Mouse (Mus musculus) midbrain, embryonic 16.5 days (tissue): ENCODE measurements around the gene Gm20388. TPM values are rescaled to one million over a fixed set of nuclear protein-coding genes. Genes with fewer than 3 reads are reported as not detected.

ENCODE experiments used
- ATAC-seq: fragments of 200-750 bp; cut with Nextera tagmentation; 2 replicates; pipeline ENCODE4 v1.8.0; 2017; ENCODE audit warnings: moderate TSS enrichment
- H3K27ac ChIP-seq: fragments of 300-500 bp; sonication (generic); 2 replicates; pipeline ENCODE4 v1.5.1; 2014; ENCODE audit warnings: mild to moderate bottlenecking, low read length, mixed read lengths
- H3K27me3 ChIP-seq: fragments of 300-500 bp; sonication (generic); 2 replicates; pipeline ENCODE4 v1.6.1; 2014; ENCODE audit warnings: low read depth, low read length, mixed read lengths; ENCODE audit not compliant: control insufficient read depth, insufficient read depth
- H3K36me3 ChIP-seq: fragments of 300-500 bp; sonication (generic); 2 replicates; pipeline ENCODE4 v1.6.1; 2014; ENCODE audit warnings: mild to moderate bottlenecking, low read length, moderate library complexity, mixed read lengths; ENCODE audit not compliant: control insufficient read depth, insufficient read depth
- H3K4me1 ChIP-seq: fragments of 300-500 bp; sonication (generic); 2 replicates; pipeline ENCODE4 v1.6.1; 2014; ENCODE audit warnings: mild to moderate bottlenecking, low read length, mixed read lengths; ENCODE audit not compliant: control insufficient read depth, insufficient read depth
- H3K4me2 ChIP-seq: fragments of 300-500 bp; sonication (generic); 2 replicates; pipeline ENCODE4 v1.6.1; 2014; ENCODE audit warnings: mild to moderate bottlenecking, low read length, mixed read lengths
- H3K4me3 ChIP-seq: fragments of 300-500 bp; sonication (generic); 2 replicates; pipeline ENCODE4 v1.5.1; 2014; ENCODE audit warnings: low read depth, mild to moderate bottlenecking, low read length, moderate library complexity, mixed read lengths
- H3K9ac ChIP-seq: fragments of 300-500 bp; sonication (generic); 2 replicates; pipeline ENCODE4 v1.6.1; 2014; ENCODE audit warnings: low read depth, low read length, mixed read lengths
- H3K9me3 ChIP-seq: fragments of 300-500 bp; sonication (generic); replicated peaks from 2 replicates; pipeline ENCODE4 v1.6.1; 2014; ENCODE audit warnings: mild to moderate bottlenecking, low read length, mixed read lengths; ENCODE audit not compliant: control insufficient read depth, poor library complexity, severe bottlenecking
- WGBS: fragments of 180-500 bp; shearing (Covaris S2); extraction: QIAGEN DNeasy Blood & Tissue Kit; methylation state at CpG from one replicate; pipeline ENCODE4 v1.1.7; 2014; 5-methylcytosine and 5-hydroxymethylcytosine counted together
- polyA plus RNA-seq: library from polyadenylated mRNA; unstranded; fragments of >200 nt; fragmentation: Nextera tagmentation; extraction: Ambion mirVana; gene quantifications from 2 replicates; pipeline ENCODE4 v1.2.1, GENCODE M21; 2015

Gm20388 gene
- polyA plus RNA-seq, 1 experiment from 2014 or later = 7.5 TPM

DNA sequence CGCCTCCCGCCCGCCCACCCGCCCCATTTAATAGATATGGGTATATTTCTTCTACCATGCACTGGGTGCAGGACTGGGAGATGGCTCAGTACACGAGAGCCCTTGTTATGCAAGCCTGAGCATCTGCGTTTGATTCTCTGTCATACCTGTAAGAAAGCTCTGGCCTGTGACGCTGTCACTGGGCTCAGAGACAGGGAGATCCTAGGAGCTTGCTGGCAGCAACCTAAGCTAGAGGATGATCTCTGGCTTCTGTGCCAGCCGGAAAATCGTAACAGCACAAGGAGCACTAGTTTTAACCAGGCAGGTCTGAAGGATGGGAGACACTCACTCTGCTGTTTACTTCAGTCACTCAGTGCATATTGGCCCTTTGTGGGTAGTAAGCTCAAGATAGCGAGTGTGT is 33.0 kb downstream of the Gm20388 start:
- no peak overlapping the region for H3K4me3 ChIP-seq
- H3K27me3 ChIP-seq = no peaks in the 10 kb centered on the region
- 93% methylated on average over 10 of the region's 10 CpGs for WGBS
- H3K9me3 ChIP-seq = no peaks in the 10 kb centered on the region
- no peak overlapping the region for H3K9ac ChIP-seq
- no peaks in the 10 kb centered on the region; the same call in 1 of the 2 replicates for H3K4me1 ChIP-seq
- H3K36me3 ChIP-seq = peaks cover 11% of the 10 kb centered on the region
- no peak overlapping the region for H3K4me2 ChIP-seq
- no peak overlapping the region for H3K27ac ChIP-seq
- ATAC-seq = no peak

DNA sequence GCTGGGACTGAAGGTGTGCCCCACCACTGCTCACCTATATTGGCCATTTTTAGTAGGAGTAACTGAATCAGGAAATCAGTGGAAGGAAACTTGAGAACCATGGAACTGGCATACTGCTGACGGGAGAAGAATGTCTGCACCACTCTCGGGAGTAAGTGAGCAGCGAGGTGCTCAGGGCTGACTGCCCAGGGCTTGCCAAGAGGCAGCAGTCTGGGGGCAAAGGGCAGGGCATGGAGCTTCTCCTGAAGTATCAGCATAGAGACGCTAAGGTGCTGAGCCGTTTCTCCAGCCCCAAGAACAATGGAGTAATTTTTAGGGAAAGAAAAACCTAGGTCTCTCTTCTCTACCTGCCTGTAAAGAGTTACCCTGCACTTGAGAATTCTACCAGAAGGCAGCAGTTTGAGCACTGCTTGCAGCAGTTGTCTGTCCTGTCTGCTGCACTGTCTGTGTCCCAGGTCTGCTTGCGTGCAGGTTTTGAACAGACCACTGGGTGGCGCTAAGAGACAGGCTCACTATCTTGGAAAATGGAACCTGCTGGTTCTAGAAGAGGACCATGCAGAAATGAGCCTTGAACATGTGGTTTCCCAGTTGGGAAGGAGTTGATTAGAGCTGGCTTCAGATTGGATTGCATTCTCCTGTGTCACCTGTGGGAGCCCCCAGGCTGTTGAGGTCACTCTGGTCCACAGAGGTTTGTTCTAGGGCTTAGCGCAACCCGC is 33.6 kb downstream of the Gm20388 start:
- peak; percentile 49; the same call in 1 of the 2 replicates for ATAC-seq
- no peak overlapping the region for H3K27ac ChIP-seq
- no peaks in the 10 kb centered on the region; the same call in 1 of the 2 replicates for H3K4me1 ChIP-seq
- H3K9me3 ChIP-seq = no peaks in the 10 kb centered on the region
- peaks cover 11% of the 10 kb centered on the region for H3K36me3 ChIP-seq
- no peak overlapping the region for H3K9ac ChIP-seq
- no peaks in the 10 kb centered on the region for H3K27me3 ChIP-seq
- no peak overlapping the region for H3K4me3 ChIP-seq
- 64% methylated on average over 9 of the region's 9 CpGs for WGBS
- H3K4me2 ChIP-seq = no peak overlapping the region

DNA sequence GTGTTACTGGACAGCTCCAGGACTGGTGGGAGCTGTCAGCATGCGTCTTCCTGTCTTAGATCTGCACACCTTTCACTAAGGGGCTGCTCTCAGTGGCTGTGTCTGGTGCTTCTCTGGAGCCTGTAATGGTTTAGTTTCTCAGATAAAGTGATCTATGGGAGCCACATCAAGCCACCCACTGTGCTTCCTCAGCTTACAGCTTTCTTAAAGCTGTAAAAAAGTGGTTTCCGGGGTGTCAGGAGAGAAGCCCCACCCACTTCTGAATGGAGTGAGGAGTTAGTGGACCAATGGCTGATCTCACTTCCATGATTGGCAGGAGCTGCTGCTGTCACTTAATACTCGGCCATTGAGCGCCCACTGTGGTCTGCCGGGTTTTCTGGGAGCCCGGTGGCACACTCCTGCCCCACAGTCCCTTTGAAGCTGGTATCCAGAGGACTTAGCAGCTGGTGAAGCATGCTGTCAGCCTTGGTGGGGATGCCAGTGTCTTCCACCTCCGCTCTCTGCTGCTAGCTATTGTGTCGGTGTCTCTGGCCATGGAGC is 35.8 kb downstream of the Gm20388 start:
- 71% methylated on average over 8 of the region's 8 CpGs for WGBS
- Histone ChIP-seq H3K4me2 (no peak overlapping the region), H3K9me3 (no peaks in the 10 kb centered on the region), H3K4me3 (no peak overlapping the region), H3K27ac (no peak overlapping the region), H3K36me3 (peaks cover 23% of the 10 kb centered on the region), H3K4me1 (no peaks in the 10 kb centered on the region; the same call in 1 of the 2 replicates), H3K9ac (no peak overlapping the region), H3K27me3 (no peaks in the 10 kb centered on the region)
- no peak for ATAC-seq

DNA sequence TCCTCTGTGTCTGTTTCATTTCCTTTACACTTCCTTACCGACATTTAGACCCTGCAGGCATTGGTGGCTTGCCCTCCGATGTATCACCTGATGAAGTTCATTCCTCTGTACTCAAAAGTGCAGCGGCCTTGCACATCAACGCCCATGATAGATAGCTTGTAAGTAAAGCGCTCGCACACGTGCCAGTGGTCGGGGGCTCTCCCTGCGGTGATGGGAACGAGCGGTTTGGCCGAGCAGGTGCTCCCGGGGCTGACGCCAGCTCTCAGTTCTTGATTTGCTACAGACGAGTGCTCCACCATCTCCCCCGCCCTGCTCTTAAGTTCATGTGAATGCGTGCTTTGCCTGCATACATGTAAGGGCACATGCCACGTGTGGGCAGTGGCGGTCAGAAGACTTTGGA is 37.0 kb downstream of the Gm20388 start:
- H3K4me3 ChIP-seq = no peak overlapping the region
- H3K4me2 ChIP-seq = no peak overlapping the region
- H3K36me3 ChIP-seq = peaks cover 27% of the 10 kb centered on the region
- no peak for ATAC-seq
- 92% methylated on average over 19 of the region's 19 CpGs for WGBS
- H3K27me3 ChIP-seq = no peaks in the 10 kb centered on the region
- H3K27ac ChIP-seq = no peak overlapping the region
- no peak overlapping the region for H3K9ac ChIP-seq
- no peaks in the 10 kb centered on the region; the same call in 1 of the 2 replicates for H3K4me1 ChIP-seq
- no peaks in the 10 kb centered on the region for H3K9me3 ChIP-seq

DNA sequence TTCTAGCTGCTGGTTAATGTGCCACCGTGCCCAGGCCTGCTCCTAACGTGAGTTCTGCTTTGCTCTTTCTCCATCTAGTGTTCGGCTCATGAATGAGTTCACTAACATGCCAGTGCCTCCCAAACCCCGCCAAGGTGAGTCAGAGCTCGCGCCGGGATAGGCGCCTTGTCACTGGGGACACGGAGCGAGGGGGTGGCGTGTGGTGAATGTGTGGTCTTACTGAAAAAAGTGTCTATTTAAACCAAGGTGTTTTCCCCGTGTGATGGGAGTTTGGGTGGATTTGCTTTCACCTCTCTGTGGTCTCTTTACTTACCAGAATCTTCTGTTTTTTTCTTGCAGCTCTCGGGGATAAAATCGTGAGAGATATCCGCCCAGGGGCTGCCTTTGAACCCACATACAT is 37.7 kb downstream of the Gm20388 start:
- Histone ChIP-seq H3K9me3 (no peaks in the 10 kb centered on the region), H3K9ac (no peak overlapping the region), H3K4me1 (no peaks in the 10 kb centered on the region; the same call in 1 of the 2 replicates), H3K27ac (no peak overlapping the region), H3K36me3 (peaks cover 30% of the 10 kb centered on the region), H3K27me3 (no peaks in the 10 kb centered on the region), H3K4me2 (no peak overlapping the region), H3K4me3 (no peak overlapping the region)
- ATAC-seq = no peak
- WGBS = 67% methylated on average over 15 of the region's 15 CpGs

DNA sequence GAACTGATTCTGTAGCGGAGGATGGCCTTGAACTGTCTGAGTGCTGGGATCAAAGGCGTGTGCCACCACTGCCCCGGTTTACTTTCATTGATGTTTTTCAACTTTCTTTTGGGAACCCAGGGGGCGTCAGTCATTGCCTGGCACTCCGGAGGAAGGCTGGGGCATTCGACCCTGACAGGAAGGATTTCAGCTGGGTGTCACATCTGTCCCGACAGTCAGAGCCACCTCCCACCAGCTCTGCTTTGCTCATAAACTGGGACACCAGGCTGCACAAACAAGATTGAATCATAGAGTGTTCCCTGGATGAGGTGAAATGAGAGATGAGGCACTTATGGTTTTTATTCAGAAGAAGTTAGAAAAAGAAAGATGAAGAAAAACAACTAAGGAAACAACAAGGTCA is 41.6 kb downstream of the Gm20388 start:
- Histone ChIP-seq H3K4me1 (no peaks in the 10 kb centered on the region; the same call in 1 of the 2 replicates), H3K27ac (no peak overlapping the region), H3K4me2 (no peak overlapping the region), H3K27me3 (no peaks in the 10 kb centered on the region), H3K9me3 (no peaks in the 10 kb centered on the region), H3K9ac (no peak overlapping the region), H3K4me3 (no peak overlapping the region), H3K36me3 (peaks cover 63% of the 10 kb centered on the region)
- WGBS = 63% methylated on average over 7 of the region's 7 CpGs
- no peak for ATAC-seq

DNA sequence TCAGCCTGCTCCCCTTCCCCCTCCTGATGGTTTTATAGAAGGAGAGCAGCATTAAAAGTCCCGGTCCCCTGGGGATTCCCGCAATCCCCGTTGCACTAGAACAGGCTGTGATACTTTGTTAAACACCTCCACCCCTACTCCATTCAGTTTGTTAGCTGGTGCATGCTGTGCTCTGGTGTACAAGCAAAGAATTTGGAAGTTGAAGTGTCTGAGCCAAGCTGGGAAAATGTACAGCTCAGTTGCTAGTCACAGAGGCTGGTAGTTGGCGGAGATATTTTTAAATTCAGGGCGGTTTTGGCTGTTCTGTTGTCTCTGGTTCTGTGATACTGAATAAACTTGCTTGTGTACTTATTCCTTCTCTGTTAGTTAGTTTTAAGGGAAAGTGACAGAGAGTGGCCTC is 42.1 kb downstream of the Gm20388 start:
- ATAC-seq = no peak
- Histone ChIP-seq H3K9ac (no peak overlapping the region), H3K9me3 (no peaks in the 10 kb centered on the region), H3K4me2 (no peak overlapping the region), H3K4me1 (no peaks in the 10 kb centered on the region), H3K27ac (no peak overlapping the region), H3K27me3 (no peaks in the 10 kb centered on the region), H3K36me3 (peaks cover 67% of the 10 kb centered on the region), H3K4me3 (no peak overlapping the region)
- 69% methylated on average over 5 of the region's 5 CpGs for WGBS

DNA sequence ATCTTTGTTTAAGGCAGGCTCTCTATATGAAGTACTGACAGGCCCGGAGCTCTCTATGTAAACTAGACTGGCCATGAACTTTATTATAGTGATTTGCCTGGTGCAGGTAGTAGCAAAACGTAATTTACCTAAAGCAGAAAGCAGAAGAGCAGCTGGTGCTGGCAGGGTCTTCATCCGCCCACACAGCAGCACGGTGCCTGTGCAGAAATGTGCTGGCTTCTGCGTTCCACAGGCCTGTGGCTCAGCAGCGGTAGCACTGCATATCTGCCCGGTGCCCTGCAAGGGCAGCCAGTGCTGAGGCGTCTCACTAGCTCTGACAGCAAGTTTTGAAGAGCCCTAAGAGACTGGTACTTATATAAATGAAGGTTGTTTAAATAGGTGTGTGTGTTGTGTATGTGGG is 44.7 kb downstream of the Gm20388 start:
- no peaks in the 10 kb centered on the region for H3K9me3 ChIP-seq
- no peak overlapping the region for H3K9ac ChIP-seq
- no peak overlapping the region for H3K27ac ChIP-seq
- 95% methylated on average over 8 of the region's 8 CpGs for WGBS
- no peaks in the 10 kb centered on the region for H3K27me3 ChIP-seq
- H3K4me3 ChIP-seq = no peak overlapping the region
- ATAC-seq = no peak
- H3K4me1 ChIP-seq = peaks cover under 1% of the 10 kb centered on the region; the same call in 1 of the 2 replicates
- no peak overlapping the region for H3K4me2 ChIP-seq
- H3K36me3 ChIP-seq = peaks cover 64% of the 10 kb centered on the region

DNA sequence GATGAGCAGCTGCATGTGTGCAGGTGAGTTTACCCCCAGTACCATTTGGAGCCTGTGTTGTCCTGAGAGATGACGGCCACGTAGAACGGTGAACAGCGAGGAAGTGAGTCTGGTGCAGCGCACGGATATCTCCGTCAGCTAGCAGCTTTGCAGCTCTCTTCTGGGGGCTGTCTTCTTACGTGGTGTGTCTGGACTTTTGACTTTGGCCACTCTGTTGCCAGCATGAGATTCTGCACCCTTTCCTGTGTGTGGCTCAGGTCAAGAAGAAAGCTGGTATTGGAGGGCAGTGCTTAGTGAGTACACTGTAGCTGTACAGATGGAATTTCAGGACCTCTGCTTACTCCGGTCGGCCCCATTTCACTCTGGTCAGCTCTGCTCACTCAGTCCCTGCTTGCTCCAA is 47.4 kb downstream of the Gm20388 start:
- Histone ChIP-seq H3K4me3 (no peak overlapping the region), H3K36me3 (peaks cover 42% of the 10 kb centered on the region), H3K9ac (no peak overlapping the region), H3K27me3 (no peaks in the 10 kb centered on the region), H3K9me3 (no peaks in the 10 kb centered on the region), H3K4me1 (peaks cover 6% of the 10 kb centered on the region), H3K4me2 (no peak overlapping the region), H3K27ac (no peak overlapping the region)
- ATAC-seq = no peak
- 97% methylated on average over 10 of the region's 10 CpGs for WGBS
